Mouse (Mus musculus) CH12.LX (cell line): Measurements from ENCODE around the gene Atrnl1. TPM values are rescaled to one million over a fixed set of nuclear protein-coding genes. Genes with fewer than 3 reads are reported as not detected.

ENCODE experiments used
- DNase-seq: peaks from one replicate; pipeline ENCODE4 v3.0.0-alpha.2; 2013; ENCODE audit errors: extremely low read depth
- H3K27ac ChIP-seq: 2 replicates; pipeline ENCODE4 v1.5.1; 2012; ENCODE audit warnings: low read depth, mild to moderate bottlenecking, control low read depth, moderate library complexity; ENCODE audit not compliant: insufficient read depth
- H3K27me3 ChIP-seq: replicated peaks from 2 replicates; pipeline ENCODE3; 2012; ENCODE audit warnings: inconsistent platforms
- H3K36me3 ChIP-seq, 2 experiments: replicated peaks in 1 of 2; 2 replicates each; pipeline versions ENCODE3 to v1.6.1; 2012; ENCODE audit warnings: inconsistent platforms in 1 of 2, low read length in 1 of 2, mild to moderate bottlenecking in 1 of 2, mixed read lengths in 1 of 2, moderate library complexity in 1 of 2; ENCODE audit not compliant: control insufficient read depth in 1 of 2, insufficient read depth in 1 of 2
- H3K4me1 ChIP-seq, 2 experiments: 2 replicates each; pipeline ENCODE4 v1.6.1; 2012; ENCODE audit warnings: inconsistent platforms in 1 of 2, moderate library complexity in 1 of 2; ENCODE audit not compliant: insufficient read depth in 2 of 2, control insufficient read depth in 1 of 2
- H3K4me2 ChIP-seq: 2 replicates; pipeline ENCODE4 v1.6.1; 2012; ENCODE audit warnings: low read depth, mild to moderate bottlenecking, control low read depth; ENCODE audit not compliant: poor library complexity, insufficient read depth, severe bottlenecking
- H3K4me3 ChIP-seq, 3 experiments: fragments of 150-350 bp in 1 of 3; sonication (generic) in 1 of 3; replicated peaks in 1 of 3; 2 replicates each; pipeline versions ENCODE3 to v1.5.1; 2011 to 2012; ENCODE audit warnings: low read depth in 2 of 3, low read length in 2 of 3, mild to moderate bottlenecking in 2 of 3, moderate library complexity in 2 of 3, control low read depth in 1 of 3, improper control_type of control experiment in 1 of 3, inconsistent platforms in 1 of 3, mixed read lengths in 1 of 3; ENCODE audit not compliant: poor library complexity in 1 of 3
- H3K79me2 ChIP-seq: replicated peaks from 2 replicates; pipeline ENCODE4 v1.6.1; 2012; ENCODE audit warnings: mild to moderate bottlenecking, moderate library complexity; ENCODE audit not compliant: control insufficient read depth, poor library complexity, insufficient read depth, severe bottlenecking; ENCODE audit errors: extremely low read depth
- H3K9ac ChIP-seq: 2 replicates; pipeline ENCODE4 v1.6.1; 2012; ENCODE audit warnings: low read depth, mild to moderate bottlenecking, control low read depth, moderate library complexity; ENCODE audit not compliant: insufficient read depth
- H3K9me3 ChIP-seq: replicated peaks from 2 replicates; pipeline ENCODE3; 2012; ENCODE audit warnings: low read length, inconsistent platforms, mixed read lengths
- BHLHE40 ChIP-seq: IDR thresholded peaks from 2 replicates; pipeline ENCODE4 v1.6.1; 2011; ENCODE audit warnings: mild to moderate bottlenecking, low read depth, low read length, improper control_type of control experiment
- CHD1 ChIP-seq: IDR thresholded peaks from 2 replicates; pipeline ENCODE4 v1.6.1; 2012; ENCODE audit warnings: low read depth, low read length, improper control_type of control experiment, inconsistent platforms
- CHD2 ChIP-seq: IDR thresholded peaks from 2 replicates; pipeline ENCODE4 v1.6.1; 2011; ENCODE audit warnings: low read length, improper control_type of control experiment
- CTCF ChIP-seq, 2 experiments: IDR thresholded peaks in 1 of 2; conservative IDR thresholded peaks in 1 of 2; 2 replicates each; pipeline ENCODE4 v1.5.1; 2011 to 2012; ENCODE audit warnings: low read depth in 2 of 2, low read length in 2 of 2, improper control_type of control experiment in 1 of 2, inconsistent platforms in 1 of 2, mild to moderate bottlenecking in 1 of 2, moderate library complexity in 1 of 2
- E2F4 ChIP-seq: IDR thresholded peaks from 2 replicates; pipeline ENCODE4 v1.6.1; 2011; ENCODE audit warnings: low read depth, low read length, improper control_type of control experiment; ENCODE audit not compliant: insufficient replicate concordance
- ELF1 ChIP-seq: IDR thresholded peaks from 2 replicates; pipeline ENCODE4 v1.6.1; 2014; ENCODE audit warnings: low read depth, mild to moderate bottlenecking, inconsistent platforms, low read length, improper control_type of control experiment
- EP300 ChIP-seq: IDR thresholded peaks from 2 replicates; pipeline ENCODE4 v1.6.1; 2011; ENCODE audit warnings: low read length, improper control_type of control experiment
- ETS1 ChIP-seq: conservative IDR thresholded peaks from 2 replicates; pipeline ENCODE4 v1.6.1; 2012; ENCODE audit warnings: low read depth, mild to moderate bottlenecking, inconsistent platforms, low read length, improper control_type of control experiment, moderate library complexity
- GABPA ChIP-seq: IDR thresholded peaks from 2 replicates; pipeline ENCODE4 v1.6.1; 2012; ENCODE audit warnings: low read depth, low read length, improper control_type of control experiment, inconsistent platforms; ENCODE audit not compliant: insufficient replicate concordance
- HCFC1 ChIP-seq: IDR thresholded peaks from 2 replicates; pipeline ENCODE4 v1.6.1; 2012; ENCODE audit warnings: low read depth, mild to moderate bottlenecking, inconsistent platforms, low read length, improper control_type of control experiment
- IRF4 ChIP-seq: IDR thresholded peaks from 2 replicates; pipeline ENCODE4 v1.6.1; 2014; ENCODE audit warnings: low read depth, mild to moderate bottlenecking, inconsistent platforms, low read length, improper control_type of control experiment
- JUN ChIP-seq: IDR thresholded peaks from 2 replicates; pipeline ENCODE4 v1.6.1; 2011; ENCODE audit warnings: low read depth, mild to moderate bottlenecking, low read length, improper control_type of control experiment, moderate library complexity; ENCODE audit not compliant: insufficient read depth
- JUND ChIP-seq: conservative IDR thresholded peaks from 2 replicates; pipeline ENCODE4 v1.6.1; 2011; ENCODE audit warnings: low read depth, low read length, improper control_type of control experiment
- MAFK ChIP-seq: IDR thresholded peaks from 2 replicates; pipeline ENCODE4 v1.6.1; 2011; ENCODE audit warnings: low read length, improper control_type of control experiment; ENCODE audit not compliant: insufficient replicate concordance
- MAX ChIP-seq: IDR thresholded peaks from 2 replicates; pipeline ENCODE4 v1.6.1; 2011; ENCODE audit warnings: low read length, improper control_type of control experiment
- MAZ ChIP-seq: IDR thresholded peaks from 2 replicates; pipeline ENCODE4 v1.6.1; 2012; ENCODE audit warnings: low read depth, mild to moderate bottlenecking, inconsistent platforms, low read length, improper control_type of control experiment, moderate library complexity
- MEF2A ChIP-seq: IDR thresholded peaks from 2 replicates; pipeline ENCODE4 v1.6.1; 2014; ENCODE audit warnings: low read depth, mild to moderate bottlenecking, inconsistent platforms, low read length, improper control_type of control experiment, borderline replicate concordance
- MYC ChIP-seq: IDR thresholded peaks from 2 replicates; pipeline ENCODE4 v1.6.1; 2011; ENCODE audit warnings: low read depth, mild to moderate bottlenecking, improper control_type of control experiment, low read length
- NELFE ChIP-seq: IDR thresholded peaks from 2 replicates; pipeline ENCODE4 v1.6.1; 2011; ENCODE audit warnings: low read depth, low read length, improper control_type of control experiment
- NRF1 ChIP-seq: IDR thresholded peaks from 2 replicates; pipeline ENCODE4 v1.6.1; 2014; ENCODE audit warnings: low read depth, mild to moderate bottlenecking, inconsistent platforms, low read length, improper control_type of control experiment, moderate library complexity
- PAX5 ChIP-seq: IDR thresholded peaks from 2 replicates; pipeline ENCODE4 v1.6.1; 2012; ENCODE audit warnings: low read length, inconsistent platforms, mixed read lengths
- POLR2A ChIP-seq: IDR thresholded peaks from 2 replicates; pipeline ENCODE4 v1.6.1; 2011; ENCODE audit warnings: low read depth, mild to moderate bottlenecking, improper control_type of control experiment, low read length
- POLR2AphosphoS2 ChIP-seq: IDR thresholded peaks from 2 replicates; pipeline ENCODE4 v1.6.1; 2011; ENCODE audit warnings: low read depth, low read length, improper control_type of control experiment
- RAD21 ChIP-seq: IDR thresholded peaks from 2 replicates; pipeline ENCODE4 v1.6.1; 2011; ENCODE audit warnings: low read depth, mild to moderate bottlenecking, low read length, improper control_type of control experiment, moderate library complexity
- SIN3A ChIP-seq: IDR thresholded peaks from 2 replicates; pipeline ENCODE4 v1.6.1; 2012; ENCODE audit warnings: low read length, improper control_type of control experiment, inconsistent platforms
- SMC3 ChIP-seq: IDR thresholded peaks from 2 replicates; pipeline ENCODE4 v1.6.1; 2011; ENCODE audit warnings: low read depth, low read length, improper control_type of control experiment
- TCF12 ChIP-seq: IDR thresholded peaks from 2 replicates; pipeline ENCODE4 v1.6.1; 2014; ENCODE audit warnings: low read depth, mild to moderate bottlenecking, inconsistent platforms, low read length, improper control_type of control experiment
- UBTF ChIP-seq: IDR thresholded peaks from 2 replicates; pipeline ENCODE4 v1.6.1; 2012; ENCODE audit warnings: low read depth, mild to moderate bottlenecking, inconsistent platforms, low read length, improper control_type of control experiment, moderate library complexity
- USF2 ChIP-seq: conservative IDR thresholded peaks from 2 replicates; pipeline ENCODE4 v1.6.1; 2011; ENCODE audit warnings: low read depth, low read length, improper control_type of control experiment
- ZC3H11A ChIP-seq: IDR thresholded peaks from 2 replicates; pipeline ENCODE4 v1.6.1; 2012; ENCODE audit warnings: low read depth, mild to moderate bottlenecking, inconsistent platforms, low read length, improper control_type of control experiment
- ZKSCAN1 ChIP-seq: IDR thresholded peaks from 2 replicates; pipeline ENCODE4 v1.6.1; 2012; ENCODE audit warnings: low read depth, inconsistent platforms, low read length, improper control_type of control experiment, borderline replicate concordance
- ZMIZ1 ChIP-seq: IDR thresholded peaks from 2 replicates; pipeline ENCODE4 v1.6.1; 2012; ENCODE audit warnings: low read depth, mild to moderate bottlenecking, inconsistent platforms, low read length, improper control_type of control experiment
- ZNF384 ChIP-seq: IDR thresholded peaks from 2 replicates; pipeline ENCODE4 v1.6.1; 2012; ENCODE audit warnings: low read depth, low read length, improper control_type of control experiment, inconsistent platforms
- dilution Hi-C: fragments of 300-500 bp; cut with MboI; formaldehyde crosslinking; loops from 2 replicates; pipeline ENCODE4 v1.14.3; 2020; ENCODE audit warnings: low sequenced_read_pairs; ENCODE audit not compliant: extremely low pct_unique_long_range_greater_than_20kb, extremely low pct_ligation_motif_present
- in situ Hi-C: fragments of 300-500 bp; cut with MboI; formaldehyde crosslinking; loops from 3 replicates; pipeline ENCODE4 v1.14.3; 2019; ENCODE audit warnings: low sequenced_read_pairs, low pct_ligation_motif_present, low pct_unique_long_range_greater_than_20kb, mixed read lengths
- polyA plus RNA-seq: library from polyadenylated mRNA; unstranded; fragments of >175 nt; gene quantifications from 2 replicates; pipeline ENCODE4 v1.2.1, GENCODE M21; 2012; ENCODE audit warnings: low read depth; ENCODE audit not compliant: insufficient read length
- total RNA-seq, 2 experiments: library from RNA; depleted of rRNA; stranded (reverse); fragments of 300-350 nt in 1 of 2; fragments of >200 nt in 1 of 2; gene quantifications; 2 replicates each; pipeline ENCODE4 v1.2.3; 2012 to 2014

Gene Atrnl1
- total and polyA plus RNA-seq, 3 experiments: 1.9 TPM

GRCm38 (mm10) chr19:57589516-57589915 lies 21.3 kb upstream of the Atrnl1 start:
- no peaks in the 10 kb centered on the region for H3K36me3 ChIP-seq
- DNase-seq: no peak
- H3K9ac ChIP-seq: no peak overlapping the region
- peaks cover 0 to 18% of the 10 kb centered on the region in 2 experiments; a peak in 3 of 4 replicates for H3K4me1 ChIP-seq
- no peaks in the 10 kb centered on the region for H3K79me2 ChIP-seq
- H3K9me3 ChIP-seq: peaks cover 1% of the 10 kb centered on the region
- TF ChIP-seq ZKSCAN1 (no peak), GABPA (no peak), SIN3A (no peak), MAX (no peak), NELFE (no peak), BHLHE40 (no peak), MAZ (no peak), JUND (no peak), MYC (no peak), EP300 (no peak)
- dilution Hi-C loops (no loop called here), in situ Hi-C loops (no loop called here)
- H3K27me3 ChIP-seq: no peaks in the 10 kb centered on the region
- H3K4me3 ChIP-seq: no peak overlapping the region
- no peak overlapping the region for H3K27ac ChIP-seq
- no peak overlapping the region for H3K4me2 ChIP-seq

- H3K4me3 ChIP-seq: no peak overlapping the region
- peak; percentile 82 for DNase-seq
- H3K36me3 ChIP-seq: no peaks in the 10 kb centered on the region
- in situ Hi-C loops: no loop called here
- no peaks in the 10 kb centered on the region for H3K79me2 ChIP-seq
- H3K9me3 ChIP-seq: peaks cover 1% of the 10 kb centered on the region
- peaks cover 0 to 18% of the 10 kb centered on the region in 2 experiments; a peak in 3 of 4 replicates for H3K4me1 ChIP-seq
- peak overlapping the region; percentile 59 for H3K4me2 ChIP-seq
- H3K27me3 ChIP-seq: no peaks in the 10 kb centered on the region
- dilution Hi-C loops: no loop called here
- no peak overlapping the region for H3K9ac ChIP-seq
- no peak overlapping the region for H3K27ac ChIP-seq
- TF ChIP-seq HCFC1 (no peak), MAFK (no peak), ZNF384 (no peak), BHLHE40 (peak; percentile 96), E2F4 (no peak), TCF12 (no peak), GABPA (no peak), POLR2A (no peak), UBTF (no peak), POLR2AphosphoS2 (no peak), ELF1 (no peak), NELFE (no peak), CTCF (conservative IDR thresholded peaks at IDR 0.05 in 1 of 2, IDR thresholded peaks at IDR 0.05 in 1 of 2; ENCODE audit: low read depth in 2 of 2, low read length in 2 of 2) (no peak), RAD21 (no peak), SMC3 (no peak), CHD1 (no peak), ZC3H11A (no peak), ZMIZ1 (no peak), IRF4 (peak; percentile 98), MAX (peak; percentile 89), MEF2A (0 out of 2 replicates have a peak, but pooled peaks have one; percentile 48), JUN (peak; percentile 11; the same call in 1 of the 2 replicates), USF2 (no peak), JUND (peak; percentile 30; the same call in 1 of the 2 replicates), NRF1 (no peak), PAX5 (no peak), MYC (peak; percentile 85), CHD2 (peak; percentile 76), ZKSCAN1 (no peak), ETS1 (peak; percentile 89), SIN3A (peak; percentile 76)
Measured at GRCm38 (mm10) chr19:57590895-57591294, 19.9 kb upstream of the Atrnl1 start.
